Mouse (Mus musculus): Measurements from ENCODE around the gene Ubl4b.

Gene Ubl4b

DNA sequence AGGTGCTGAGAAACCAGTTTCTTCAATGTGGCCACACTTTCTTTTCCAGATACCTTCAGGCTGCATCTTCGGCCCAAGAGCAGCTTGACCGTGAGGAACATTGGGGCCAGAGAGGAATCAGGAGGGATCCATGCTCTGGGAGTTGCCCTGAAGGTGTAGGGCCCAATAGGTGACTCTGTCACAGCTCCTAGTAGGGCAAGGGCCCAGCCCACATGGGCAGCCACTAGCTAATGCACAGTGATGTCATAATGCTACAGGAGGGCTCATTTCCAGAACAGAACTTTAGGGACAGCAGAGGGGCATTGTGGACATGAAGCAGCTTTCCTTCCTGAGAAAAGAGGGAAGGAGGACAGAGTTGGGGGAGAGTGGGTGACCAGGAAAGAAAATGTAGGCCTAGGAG lies at the start of gene Ubl4b:
Gene Ubl4b (minus strand): TSS at position 232 of the 400 bp plus-strand sequence.
- DNase-seq, result no peak

DNA sequence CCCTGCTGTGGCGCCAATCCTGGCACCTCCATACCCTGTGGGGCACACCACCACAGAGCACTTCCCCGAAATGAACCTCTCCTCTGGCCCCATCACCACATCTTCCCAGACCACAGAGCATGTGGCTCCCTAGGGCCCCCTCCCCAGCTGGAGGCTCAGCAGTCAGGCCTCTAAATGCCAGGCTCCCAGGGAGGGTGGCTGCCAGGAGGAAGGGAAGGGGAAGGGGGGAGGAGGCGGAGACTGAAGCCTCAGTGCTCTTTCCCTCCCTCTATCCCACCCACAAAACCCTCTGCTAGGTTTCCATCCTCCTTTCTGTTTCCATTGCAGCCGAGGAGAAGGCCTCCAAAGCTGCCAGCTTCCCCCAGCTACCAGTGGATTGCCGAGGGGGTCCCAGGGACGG lies 45.3 kb upstream of the Ubl4b start:
- DNase-seq, result no peak

DNA sequence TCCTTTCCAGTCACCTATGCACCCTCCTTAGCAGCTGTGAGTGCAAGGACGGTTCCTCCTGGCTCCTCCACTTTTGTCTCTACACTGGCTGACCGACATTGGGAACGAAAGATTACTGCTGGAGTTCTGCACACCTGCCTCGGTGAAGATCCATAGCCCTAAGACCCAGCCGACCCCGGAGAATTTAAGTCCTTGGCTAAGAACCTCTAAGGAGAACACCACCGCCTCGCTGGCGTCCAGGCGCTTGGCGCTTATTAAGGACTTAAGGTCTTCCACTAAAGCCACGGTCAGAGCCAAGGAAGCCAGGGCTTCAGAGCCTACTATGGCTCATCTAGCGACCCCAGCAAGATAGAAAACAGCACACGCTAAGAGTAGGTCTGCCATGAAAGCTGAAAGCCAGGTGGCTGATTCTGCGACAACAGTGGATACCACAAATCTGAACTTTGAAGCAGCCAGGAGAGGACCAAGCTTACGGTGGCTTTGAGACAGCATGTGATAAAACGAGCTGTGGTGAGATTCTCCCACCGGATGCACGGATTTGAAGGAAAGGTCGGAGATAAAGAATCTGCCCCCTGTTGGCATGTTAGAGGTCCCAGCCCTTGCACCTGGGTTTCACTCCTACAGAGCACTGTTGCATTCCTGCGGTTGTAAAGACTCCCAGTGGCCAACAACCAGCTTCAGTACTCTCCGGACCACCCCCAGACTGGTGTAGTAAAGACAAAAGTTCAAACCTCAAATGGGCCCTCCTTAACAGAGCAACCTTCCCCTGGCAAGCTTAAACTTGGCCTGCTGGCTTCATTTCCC lies 42.9 kb upstream of the Ubl4b start:
- DNase-seq, result no peak

DNA sequence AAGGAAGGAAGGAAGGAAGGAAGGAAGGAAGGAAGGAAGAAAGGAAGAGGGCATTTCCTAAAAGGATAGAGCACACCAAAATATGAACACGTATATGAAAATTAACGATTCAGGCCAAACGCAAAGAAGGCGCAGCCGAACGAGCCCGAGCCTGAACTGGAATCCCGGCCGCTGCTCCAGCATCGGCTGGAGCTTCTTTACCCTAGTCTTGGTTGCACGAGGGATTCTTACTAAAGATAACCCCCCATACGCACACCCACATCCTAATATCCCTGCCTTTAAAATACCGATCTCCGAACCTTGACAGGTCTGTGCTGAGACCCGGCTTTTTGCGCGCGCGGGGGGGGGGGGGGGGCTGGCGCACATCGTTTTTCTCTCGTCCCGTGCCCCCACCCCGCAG lies 42.3 kb upstream of the Ubl4b start:
- no peak for DNase-seq

DNA sequence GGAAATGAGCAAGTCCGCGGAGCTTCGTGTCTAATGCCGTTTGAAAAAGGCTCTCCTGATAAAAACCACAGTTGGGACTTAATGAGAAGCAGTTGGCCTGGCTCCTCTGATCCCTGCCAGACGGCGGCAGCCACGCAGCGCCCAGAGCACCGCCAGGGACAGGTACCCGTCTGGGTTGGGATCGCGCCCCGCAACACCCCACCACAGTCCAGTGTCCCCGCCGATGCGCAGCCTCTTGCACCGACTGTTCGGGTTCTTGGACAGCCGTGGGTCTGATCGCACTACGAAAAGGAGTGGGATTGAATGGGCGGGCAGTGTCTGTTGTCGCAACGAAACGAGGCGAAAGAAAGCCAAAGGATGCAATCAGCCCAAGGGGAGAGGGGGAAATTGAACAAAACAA lies 41.7 kb upstream of the Ubl4b start:
- no peak for DNase-seq

DNA sequence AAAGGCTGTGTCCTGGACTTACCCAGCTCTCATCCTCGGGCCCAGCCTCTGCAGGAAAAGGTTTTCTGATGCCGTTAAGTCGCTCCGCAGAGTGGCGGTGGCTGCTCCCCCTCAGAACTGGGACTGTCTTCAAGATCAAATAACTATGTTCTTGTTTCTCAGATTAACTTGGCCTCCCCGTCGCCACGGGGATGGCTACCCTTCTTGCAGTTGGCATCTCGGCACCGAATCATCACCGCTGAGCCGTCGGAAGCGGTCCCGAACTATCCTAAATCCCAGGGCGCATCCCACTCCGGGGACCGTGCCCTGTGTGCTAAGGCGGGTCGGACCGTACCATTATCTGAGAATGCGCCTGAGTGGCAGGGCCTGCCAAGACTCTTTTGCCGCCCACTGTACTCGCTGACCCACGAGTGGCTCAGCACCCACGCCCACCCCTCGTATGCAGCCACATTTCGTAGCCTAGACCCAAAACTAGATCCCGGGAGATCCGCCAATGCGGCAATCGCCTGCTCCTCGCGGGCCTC lies 41.1 kb upstream of the Ubl4b start:
- DNase-seq, result no peak

DNA sequence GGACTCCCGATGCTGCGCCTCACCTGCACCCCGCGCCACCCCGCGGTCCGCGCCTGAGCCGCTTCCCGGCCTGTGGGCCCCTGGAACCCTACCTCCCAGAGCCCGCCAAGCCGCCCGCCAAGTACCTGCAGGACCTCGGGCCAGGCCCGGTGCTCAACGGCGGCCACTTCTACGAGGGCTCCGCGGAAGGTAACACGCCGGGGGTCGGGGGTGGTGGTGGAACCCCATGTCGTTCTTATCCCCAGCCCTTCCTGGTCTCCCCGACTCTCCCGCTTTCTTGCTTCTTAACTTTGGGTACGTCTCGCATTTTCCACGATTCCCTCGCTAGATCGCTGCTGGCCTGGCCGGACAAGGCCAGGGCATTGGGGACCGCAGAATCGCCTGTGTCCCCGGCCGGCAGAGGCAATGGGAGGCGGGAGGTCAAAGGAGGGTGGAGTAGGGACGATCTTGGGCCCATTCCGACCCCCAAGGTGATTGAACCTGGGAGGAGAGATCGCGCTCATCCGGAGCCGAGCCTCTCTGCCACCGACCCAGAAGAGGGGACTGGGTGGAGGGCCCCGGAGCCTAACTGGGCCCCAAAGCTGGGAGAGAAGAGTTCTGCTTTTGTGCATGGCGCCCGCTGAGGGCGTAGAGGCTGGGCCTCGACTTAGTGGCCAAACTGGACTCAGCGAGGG lies 40.5 kb upstream of the Ubl4b start:
- no peak for DNase-seq

DNA sequence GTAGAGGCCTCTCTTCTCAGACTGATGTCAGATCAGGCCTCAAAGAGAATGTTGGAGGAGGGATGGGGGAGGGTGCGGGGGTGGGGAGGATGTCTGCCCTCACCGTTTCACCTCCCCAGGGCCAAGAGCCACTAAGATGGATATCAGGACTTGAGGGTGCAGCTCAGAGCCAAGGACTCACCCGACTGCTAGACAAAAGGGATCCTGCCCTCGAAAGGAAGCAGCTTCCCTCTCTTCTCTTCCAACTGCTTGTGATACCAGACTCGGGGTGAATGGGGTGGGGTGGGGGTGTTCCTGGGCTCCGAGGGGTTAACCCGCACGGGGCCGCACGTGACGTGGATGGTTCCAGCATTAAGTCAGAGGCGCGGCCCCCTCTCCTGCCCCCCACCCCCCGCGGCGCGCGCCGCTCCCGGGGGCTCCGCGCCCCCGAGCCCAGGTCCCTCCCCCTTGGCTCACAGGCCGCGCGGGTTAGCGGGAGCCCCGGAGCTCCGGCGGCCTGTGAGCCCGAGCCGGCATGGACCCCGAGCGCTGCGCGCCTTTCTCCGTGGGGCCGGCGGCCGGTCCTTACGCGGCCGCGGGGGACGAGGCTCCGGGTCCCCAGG lies 39.9 kb upstream of the Ubl4b start, which contains the start of gene Alx3:
Gene Alx3 (plus strand): TSS at position 370 of the 602 bp plus-strand sequence.
- DNase-seq, result no peak

DNA sequence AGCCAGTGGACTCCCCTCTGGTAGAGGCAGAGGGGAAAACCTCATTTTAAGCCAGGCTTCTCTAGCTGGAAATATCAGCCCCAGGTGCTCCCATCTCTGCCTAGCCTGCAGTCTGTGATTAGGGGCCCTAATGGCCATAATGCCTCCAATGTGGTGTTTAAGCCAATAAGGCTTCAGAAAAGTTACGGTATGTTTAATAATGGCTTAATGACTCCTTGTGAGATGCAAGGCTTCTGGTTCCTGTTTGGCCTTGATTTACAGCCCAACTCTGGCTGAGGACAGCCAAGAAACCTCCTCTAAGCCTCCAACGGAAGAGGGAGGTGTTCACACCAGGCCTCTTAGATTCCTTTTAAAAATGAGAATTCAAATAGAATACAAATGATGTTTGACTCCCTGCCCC lies 38.8 kb upstream of the Ubl4b start:
- DNase-seq, result no peak

DNA sequence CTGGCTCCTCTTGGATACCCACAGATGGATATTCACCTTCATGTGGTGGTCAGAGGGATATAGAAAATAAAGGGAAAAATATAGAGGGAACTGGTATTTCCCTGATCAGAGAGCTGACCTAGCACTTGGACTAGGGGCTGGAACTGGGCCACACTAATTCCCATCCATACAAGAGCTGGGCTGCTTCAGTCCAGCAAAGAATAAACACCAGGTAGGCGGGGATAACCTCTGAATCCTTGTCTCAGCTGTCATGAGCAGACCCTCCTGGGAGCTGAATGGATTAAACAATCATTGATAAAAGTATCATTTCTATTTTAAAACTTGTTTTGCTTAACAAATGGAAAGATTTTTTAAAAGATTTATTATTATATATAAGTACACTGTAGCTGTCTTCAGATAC lies 36.7 kb upstream of the Ubl4b start:
- no peak for DNase-seq

DNA sequence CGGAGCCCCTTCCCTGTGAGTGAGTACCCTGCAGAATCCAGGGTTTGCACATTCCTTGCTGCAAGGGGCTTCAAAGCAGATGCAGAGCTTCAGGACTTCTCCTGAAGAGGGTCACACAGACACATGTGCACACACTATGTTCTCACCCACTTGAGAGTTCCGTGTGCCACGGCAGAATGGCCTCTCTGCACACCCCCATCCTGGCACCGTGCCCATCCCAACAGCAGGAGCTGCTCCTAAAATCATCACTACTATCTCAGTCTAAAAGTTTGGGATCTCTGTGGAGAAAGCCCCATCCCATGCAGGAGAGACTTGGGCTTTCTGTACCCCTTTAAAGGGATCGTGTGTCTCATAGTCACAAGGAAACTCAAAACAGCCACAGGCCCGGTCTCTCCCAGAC lies 31.6 kb upstream of the Ubl4b start:
- DNase-seq, result no peak

DNA sequence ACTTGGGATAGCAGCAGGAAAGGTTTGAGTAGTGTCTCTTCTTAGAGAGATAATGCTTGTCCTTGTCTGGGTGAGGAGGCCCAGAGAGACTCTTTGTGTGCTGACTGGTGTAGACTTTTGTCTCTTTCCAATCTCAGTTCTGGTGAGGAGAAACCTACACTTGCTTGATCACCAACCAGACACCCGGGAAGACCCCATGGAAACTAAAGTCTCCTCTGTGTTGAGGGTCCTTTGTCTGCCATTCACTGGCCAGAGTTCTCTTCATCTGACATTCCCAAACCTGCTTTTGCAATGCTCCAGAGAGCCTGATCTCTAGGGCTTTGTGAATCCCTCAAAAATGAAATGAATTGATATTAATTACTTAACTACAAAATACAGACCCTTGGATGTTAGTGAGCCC lies 29.0 kb upstream of the Ubl4b start:
- DNase-seq, result no peak

DNA sequence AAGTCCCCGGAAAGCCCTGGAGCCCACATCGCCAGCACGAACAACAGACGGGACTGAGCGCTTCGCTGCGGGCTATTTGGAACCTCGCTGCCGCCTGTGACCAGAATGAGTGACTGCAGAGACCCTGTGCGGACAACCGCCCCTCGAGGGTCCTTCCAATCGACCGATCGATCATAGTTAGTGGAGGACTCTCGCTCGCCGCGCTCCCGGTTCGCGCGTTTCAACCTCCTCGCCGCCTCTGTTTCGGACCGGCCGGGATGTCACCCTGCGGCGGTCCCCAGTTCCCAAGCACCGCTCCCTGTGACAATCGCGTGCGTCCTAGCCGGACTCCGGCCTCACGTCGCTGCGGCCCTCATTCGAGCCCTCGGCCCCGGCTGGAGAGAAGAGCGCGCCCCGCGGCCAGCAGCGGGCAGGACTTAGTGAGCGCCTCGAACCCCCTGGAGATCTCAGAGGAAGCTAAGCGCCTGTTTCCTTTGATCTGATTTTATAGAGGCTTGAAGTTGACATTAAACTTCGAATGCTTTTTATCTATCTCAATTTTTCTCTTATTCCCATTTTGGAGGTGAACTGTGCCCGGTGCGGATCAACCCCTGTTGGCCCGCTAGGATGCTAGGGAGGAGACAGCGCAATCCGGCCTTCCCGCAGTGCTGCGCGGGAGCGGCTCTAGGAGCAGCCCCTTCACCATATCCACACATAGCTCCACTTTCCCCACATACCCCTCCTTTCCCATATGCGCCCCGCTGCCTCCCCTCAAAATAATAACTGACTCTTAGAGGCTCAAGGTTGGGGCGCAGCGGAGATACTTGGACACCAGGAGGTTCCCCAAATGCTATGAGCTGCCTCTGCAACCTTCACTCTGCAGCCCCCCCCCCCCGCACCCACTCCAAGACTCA lies 28.2 kb upstream of the Ubl4b start:
- DNase-seq, result no peak

DNA sequence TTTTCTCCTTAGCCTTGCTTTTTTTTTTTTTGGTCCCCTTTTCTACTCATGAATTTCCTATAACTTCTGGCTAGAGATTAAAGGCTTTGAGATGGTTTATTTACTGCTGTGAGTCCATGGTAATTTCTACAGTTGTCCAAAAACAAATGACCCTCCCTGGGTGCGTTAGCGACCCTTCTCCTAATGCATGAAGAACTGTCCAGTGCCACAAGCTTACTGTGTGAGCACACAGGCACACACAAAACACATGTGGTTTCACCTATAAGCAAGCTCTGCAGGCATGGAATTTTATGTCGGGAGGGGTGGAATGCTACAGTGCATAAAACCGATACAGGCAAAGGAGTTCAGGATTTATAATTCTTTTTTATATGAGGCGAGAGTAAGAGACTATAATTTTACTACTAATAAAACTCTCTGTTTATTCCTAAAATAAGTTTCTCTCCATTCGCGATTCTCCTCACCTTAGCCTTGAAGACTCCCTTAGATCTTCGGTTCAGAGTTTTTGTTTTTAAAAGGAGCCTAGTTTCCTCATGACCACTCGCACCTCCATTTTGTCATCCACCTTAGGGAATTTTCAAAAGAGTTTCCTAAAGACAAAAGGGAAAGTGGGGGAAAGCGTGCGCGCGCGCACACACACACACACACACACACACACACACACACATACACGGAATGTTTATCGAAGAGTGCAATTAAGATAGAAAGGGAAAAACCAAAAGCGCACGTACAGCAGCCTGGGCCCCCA lies 27.4 kb upstream of the Ubl4b start:
- DNase-seq, result no peak

DNA sequence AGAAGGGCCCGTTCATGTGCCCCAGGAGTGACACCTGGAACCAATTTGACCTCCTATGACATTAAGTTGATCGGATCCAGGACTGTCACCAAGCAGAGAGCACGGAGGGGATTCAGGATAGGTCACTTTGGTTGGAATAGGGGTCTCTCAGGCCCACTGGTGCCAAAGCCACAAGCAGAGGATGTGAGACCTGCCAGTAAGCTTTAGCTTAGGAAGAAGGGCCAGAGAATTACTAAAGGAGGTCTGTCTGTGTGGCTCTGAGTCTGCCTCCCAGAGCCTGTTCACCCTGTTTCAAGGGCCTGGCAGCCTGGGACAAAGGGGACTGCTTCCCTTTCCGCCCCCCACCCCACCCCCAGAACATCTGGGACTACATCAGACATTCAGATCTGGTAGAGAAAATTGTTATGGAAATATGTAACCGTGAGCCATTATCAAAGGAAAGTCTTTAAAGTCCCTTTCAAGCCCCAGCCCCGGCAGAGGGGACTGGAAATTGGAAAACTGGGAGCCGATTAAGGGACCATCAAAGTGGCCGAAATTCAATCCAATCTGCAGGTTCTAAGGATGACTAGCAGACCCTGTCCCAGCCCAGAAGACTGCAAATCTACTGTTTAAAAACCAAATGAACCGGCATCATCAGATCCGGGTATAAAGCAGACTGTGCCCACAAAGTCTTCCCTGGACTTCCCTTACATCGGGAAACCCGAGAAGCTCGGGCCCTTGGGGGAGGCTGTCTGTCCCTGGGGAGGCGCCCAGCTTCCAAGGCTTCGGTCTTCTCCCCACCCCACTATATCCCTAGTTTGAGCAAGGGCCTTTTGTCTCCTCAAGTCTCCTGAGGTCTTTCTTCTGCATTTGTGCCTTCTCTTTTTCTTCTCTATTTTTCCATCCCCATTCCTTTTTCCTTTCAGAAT lies 26.5 kb upstream of the Ubl4b start:
- no peak for DNase-seq

DNA sequence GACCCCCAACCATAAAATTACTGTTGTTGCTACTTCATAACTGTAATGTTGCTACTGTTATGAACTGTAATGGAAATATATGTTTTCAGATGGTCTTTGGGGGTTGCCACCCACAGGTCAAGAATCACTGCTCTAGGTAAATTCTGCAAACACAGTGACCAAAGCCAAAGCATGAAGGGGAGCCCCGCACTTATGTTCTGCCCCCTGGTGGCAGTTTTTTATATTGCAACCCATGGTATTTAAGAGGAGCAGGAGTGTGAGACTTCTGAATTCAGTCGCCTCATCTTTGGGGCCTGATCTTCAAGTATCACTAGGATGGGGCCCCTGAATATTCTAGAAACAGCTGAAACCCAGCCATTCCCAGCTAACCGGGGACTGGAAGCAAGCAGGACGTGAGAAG lies 24.6 kb upstream of the Ubl4b start:
- DNase-seq, result peak; percentile 79

DNA sequence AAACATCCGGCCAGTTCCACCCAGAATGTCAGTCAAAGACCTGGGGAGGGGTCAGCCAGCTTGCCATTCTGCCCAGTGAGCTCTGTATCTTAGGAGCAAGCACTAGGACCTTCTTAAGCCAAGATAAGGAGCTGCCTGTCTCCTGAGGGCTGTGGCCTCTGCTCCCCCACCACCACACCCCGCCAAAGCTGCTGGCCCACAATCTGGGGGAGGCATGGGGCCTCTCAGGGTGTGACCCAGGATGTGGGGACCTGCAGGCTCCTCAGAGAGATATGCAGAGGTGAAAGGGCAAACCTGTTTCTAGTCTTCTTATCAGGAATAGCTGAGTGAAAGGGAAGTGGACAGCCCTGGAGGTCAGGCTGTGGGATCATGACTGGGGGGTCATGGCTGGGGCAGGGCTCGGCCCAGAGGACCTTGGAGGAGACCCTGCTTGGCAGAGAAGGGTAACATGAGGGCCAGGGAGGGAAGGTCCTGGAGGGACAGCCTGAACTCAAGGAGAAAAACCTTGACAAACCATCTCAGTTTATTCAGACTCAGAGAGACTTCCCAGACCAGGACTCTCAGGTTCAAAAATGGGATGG lies 23.0 kb upstream of the Ubl4b start:
- no peak for DNase-seq

DNA sequence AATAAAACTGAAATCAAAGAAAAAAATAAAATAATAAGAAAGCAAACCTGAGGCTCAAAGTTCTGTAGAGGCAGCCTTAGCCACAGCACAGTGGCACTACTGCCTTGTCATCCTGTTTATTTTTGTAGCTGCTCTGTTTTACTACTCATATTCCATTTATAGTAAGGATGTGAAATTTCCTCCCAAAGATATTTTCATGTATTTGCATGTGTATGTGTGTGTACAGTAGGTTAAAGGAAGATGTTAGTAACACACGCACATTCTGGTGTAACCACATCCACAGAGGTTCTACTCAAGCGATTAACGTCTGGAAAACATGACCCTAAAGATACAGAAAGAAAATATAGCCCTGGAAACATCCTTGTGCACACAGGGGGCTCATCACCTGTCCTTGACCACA lies 21.9 kb upstream of the Ubl4b start:
- no peak for DNase-seq

DNA sequence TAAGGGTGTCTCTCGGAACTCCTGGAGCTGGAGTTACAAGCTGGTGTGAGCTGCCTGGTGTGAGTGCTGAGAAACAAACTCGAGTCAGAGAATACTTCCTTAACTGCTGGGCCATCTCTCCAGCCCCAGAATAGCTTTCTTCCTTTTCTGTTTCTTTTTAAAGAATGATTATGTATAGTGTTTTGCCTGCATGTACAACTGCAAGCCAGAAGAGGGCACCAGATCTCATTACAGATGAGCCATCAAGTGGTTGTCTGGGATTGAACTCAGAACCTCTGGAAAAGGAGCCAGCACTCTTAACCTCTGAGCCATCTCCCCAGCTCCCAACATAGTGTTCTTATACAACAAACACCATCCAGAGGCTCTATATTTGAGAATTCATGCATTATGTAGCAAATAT lies 16.3 kb upstream of the Ubl4b start:
- no peak for DNase-seq

DNA sequence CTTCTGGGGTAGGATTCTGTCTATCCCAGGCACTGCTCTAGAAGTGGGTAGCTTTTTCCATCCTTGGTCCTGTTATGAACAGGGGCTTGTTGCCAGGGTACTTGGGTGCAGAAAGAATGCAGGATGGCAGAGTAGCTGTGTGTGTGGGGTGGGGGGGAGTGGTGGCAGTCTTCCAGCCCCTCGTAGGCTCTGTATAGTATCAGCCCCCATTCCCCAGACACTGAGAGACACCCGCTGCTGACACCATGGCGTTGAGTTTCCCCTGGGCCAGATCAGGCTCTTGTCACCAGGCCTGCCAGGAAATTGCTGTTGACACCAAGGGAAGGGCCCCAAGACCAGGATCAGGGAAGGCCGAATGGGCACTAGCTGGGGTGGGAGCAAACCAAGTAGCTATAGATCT lies 13.8 kb upstream of the Ubl4b start:
- DNase-seq, result no peak

DNA sequence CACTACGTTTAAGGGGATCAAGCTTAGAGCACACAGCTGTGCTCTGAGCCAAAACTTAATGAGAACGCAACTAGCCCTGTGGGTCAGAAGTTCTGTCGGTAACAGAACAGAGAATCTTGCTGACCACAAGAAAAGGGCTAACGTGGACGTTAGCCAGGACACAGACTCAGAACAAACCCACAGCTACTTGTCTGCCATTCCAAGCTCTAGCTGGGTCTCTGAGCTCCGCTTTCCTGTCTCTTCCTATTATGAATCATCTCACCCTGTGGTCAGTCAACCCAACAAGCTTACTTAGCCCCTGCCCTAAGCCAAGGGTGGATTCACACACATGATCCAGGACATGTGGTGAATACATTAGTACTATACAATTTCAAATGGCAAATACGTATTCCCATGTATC lies 12.9 kb upstream of the Ubl4b start:
- DNase-seq, result no peak

Measured in lung, postnatal 14 days (tissue).